In genomic region chr8:111912860-111913432, GRCm38 (mm10) we compare ENCODE assay signal across 8 mouse cellular contexts. TPM values are rescaled to one million over a fixed set of nuclear protein-coding genes. Genes with fewer than 3 reads are reported as not detected.
DNase-seq lines count a peak whose midpoint lies in the region; ATAC-seq and TF ChIP-seq lines count a peak whose summit lies in the region.

No protein-coding gene starts in this region.

- no peak for TF ChIP-seq CTCF in E14TG2a.4 (conservative IDR thresholded peaks at IDR 0.05; ENCODE audit: low read length)

- H3K9ac ChIP-seq in heart, embryonic 16.5 days (ENCODE audit: low read length): 0 out of 2 replicates have a peak overlapping the region, but pooled peaks have one; percentile 6
- H3K9ac ChIP-seq in intestine, embryonic 14.5 days (ENCODE audit: low read length): no peak overlapping the region
- no peak overlapping the region for H3K9ac ChIP-seq in stomach, embryonic 16.5 days (ENCODE audit: low read length)

- no peak overlapping the region for H3K4me2 ChIP-seq in heart, embryonic 16.5 days (ENCODE audit: low read depth, low read length)
- H3K4me2 ChIP-seq in intestine, embryonic 14.5 days (ENCODE audit: low read length): no peak overlapping the region
- H3K4me2 ChIP-seq in stomach, embryonic 16.5 days (ENCODE audit: low read depth, low read length): no peak overlapping the region

- no peak overlapping the region for H3K27ac ChIP-seq in heart, embryonic 16.5 days (ENCODE audit: low read length)
- H3K27ac ChIP-seq in intestine, embryonic 14.5 days (ENCODE audit: low read depth): no peak overlapping the region
- H3K27ac ChIP-seq in stomach, embryonic 16.5 days (ENCODE audit: low read length): no peak overlapping the region

- peaks cover 34% of the 10 kb centered on the region for H3K27me3 ChIP-seq in heart, embryonic 16.5 days (ENCODE audit: control insufficient read depth, insufficient read depth, low read length)
- H3K27me3 ChIP-seq in E14TG2a.4 (ENCODE audit: insufficient read depth, low read length): peaks cover 20% of the 10 kb centered on the region
- peaks cover 20% of the 10 kb centered on the region for H3K27me3 ChIP-seq in intestine, embryonic 14.5 days (replicated peaks; ENCODE audit: control insufficient read depth, insufficient read depth, low read length)
- H3K27me3 ChIP-seq in stomach, embryonic 16.5 days (ENCODE audit: control insufficient read depth, insufficient read depth, low read length): peaks cover 9% of the 10 kb centered on the region

- no peaks in the 10 kb centered on the region; the same call in 1 of the 2 replicates for H3K4me1 ChIP-seq in heart, embryonic 16.5 days (ENCODE audit: control insufficient read depth, insufficient read depth, low read length)
- peaks cover 62% of the 10 kb centered on the region for H3K4me1 ChIP-seq in E14TG2a.4 (replicated peaks; ENCODE audit: low read depth, low read length)
- H3K4me1 ChIP-seq in intestine, embryonic 14.5 days (replicated peaks; ENCODE audit: control insufficient read depth, insufficient read depth, low read length): 0 out of 2 replicates have a peak, but pooled peaks cover 4% of the 10 kb centered on the region
- H3K4me1 ChIP-seq in stomach, embryonic 16.5 days (ENCODE audit: control insufficient read depth, insufficient read depth, low read length): 0 out of 2 replicates have a peak, but pooled peaks cover 9% of the 10 kb centered on the region

- no peak for ATAC-seq in heart, embryonic 16.5 days (replicated peaks; ENCODE audit: extremely low read depth, insufficient read depth, low FRiP score)
- peak; percentile 66 for ATAC-seq in intestine, embryonic 14.5 days (replicated peaks; ENCODE audit: low FRiP score, low TSS enrichment, low read depth)
- ATAC-seq in stomach, embryonic 16.5 days (ENCODE audit: insufficient read depth, low FRiP score): peak; percentile 65; the same call in 1 of the 2 replicates

- H3K4me3 ChIP-seq in heart, embryonic 16.5 days (ENCODE audit: low read length): no peak overlapping the region
- peak overlapping the region; percentile 69 for H3K4me3 ChIP-seq in E14TG2a.4 (replicated peaks; ENCODE audit: low read length)
- H3K4me3 ChIP-seq in intestine, embryonic 14.5 days (ENCODE audit: low read depth, low read length): no peak overlapping the region
- H3K4me3 ChIP-seq in stomach, embryonic 16.5 days (replicated peaks; ENCODE audit: low read length): no peak overlapping the region

- H3K36me3 ChIP-seq in heart, embryonic 16.5 days (ENCODE audit: control insufficient read depth, insufficient read depth): no peaks in the 10 kb centered on the region
- peaks cover 52% of the 10 kb centered on the region for H3K36me3 ChIP-seq in E14TG2a.4 (ENCODE audit: insufficient read depth, low read length)
- H3K36me3 ChIP-seq in intestine, embryonic 14.5 days (ENCODE audit: control insufficient read depth, insufficient read depth, low read length): no peaks in the 10 kb centered on the region
- no peaks in the 10 kb centered on the region for H3K36me3 ChIP-seq in stomach, embryonic 16.5 days (ENCODE audit: control insufficient read depth, insufficient read depth, low read length)

- no peak for DNase-seq in heart, postnatal 36 days
- peak; percentile 55 for DNase-seq in embryo, embryonic 11 days
- no peak for DNase-seq in intestine, embryonic 14.5 days (ENCODE audit: low spot score)
- DNase-seq in yolk sac, embryonic 10.5 days (ENCODE audit: low spot score): no peak
- no peak for DNase-seq in cerebellum, adult 8-10 months

- H3K9me3 ChIP-seq in heart, embryonic 16.5 days (replicated peaks; ENCODE audit: control insufficient read depth, low read length): no peaks in the 10 kb centered on the region
- H3K9me3 ChIP-seq in E14TG2a.4 (ENCODE audit: low read length): no peaks in the 10 kb centered on the region
- no peaks in the 10 kb centered on the region for H3K9me3 ChIP-seq in intestine, embryonic 14.5 days (ENCODE audit: control insufficient read depth, low read length)
- H3K9me3 ChIP-seq in stomach, embryonic 16.5 days (replicated peaks; ENCODE audit: control insufficient read depth, low read length): no peaks in the 10 kb centered on the region

- WGBS in heart, embryonic 16.5 days: 35% methylated on average over 12 of the region's 12 CpGs
- 67% methylated on average over 12 of the region's 12 CpGs for WGBS in intestine, embryonic 14.5 days
- 56% methylated on average over 12 of the region's 12 CpGs for WGBS in stomach, embryonic 16.5 days

- intact Hi-C loops in heart, postnatal 36 days (cut with DNase I): no loop called here

RNA-seq across cellular contexts. Expression of gene Chst5, which starts 2.7 kb away (rescaled TPM):
- polyA plus RNA-seq in heart, embryonic 16.5 days (2015; fragmentation: Nextera tagmentation; extraction: Ambion mirVana): 0.41 and 1.4 TPM in 2 replicates
- total RNA-seq in heart, postnatal 36 days (2021): not detected
- polyA plus RNA-seq in intestine, embryonic 14.5 days (2014; fragmentation: Nextera tagmentation; extraction: Ambion mirVana): 2.1 and 2.6 TPM in 2 replicates
- 1.3 and 1.6 TPM in 2 replicates for polyA plus RNA-seq in stomach, embryonic 16.5 days (2015; fragmentation: Nextera tagmentation; extraction: Ambion mirVana)

RNA-seq across cellular contexts. Expression of gene Tmem231, which starts 20.7 kb away (rescaled TPM):
- polyA plus RNA-seq in heart, embryonic 16.5 days (2015; fragmentation: Nextera tagmentation; extraction: Ambion mirVana): 4.4 and 4.7 TPM in 2 replicates
- 1 to 10 TPM; 1.3 to 2.6 TPM for total RNA-seq in heart, postnatal 36 days (2021)
- polyA plus RNA-seq in intestine, embryonic 14.5 days (2014; fragmentation: Nextera tagmentation; extraction: Ambion mirVana): 12.8 and 13.8 TPM in 2 replicates
- polyA plus RNA-seq in stomach, embryonic 16.5 days (2015; fragmentation: Nextera tagmentation; extraction: Ambion mirVana): 12.9 and 13.0 TPM in 2 replicates

RNA-seq across cellular contexts. Expression of gene Gabarapl2, which starts 27.6 kb away (rescaled TPM):
- 198 and 211 TPM in 2 replicates for polyA plus RNA-seq in heart, embryonic 16.5 days (2015; fragmentation: Nextera tagmentation; extraction: Ambion mirVana)
- total RNA-seq in heart, postnatal 36 days (2021): 100 to 1,000 TPM; 128 to 138 TPM
- polyA plus RNA-seq in intestine, embryonic 14.5 days (2014; fragmentation: Nextera tagmentation; extraction: Ambion mirVana): 182 and 191 TPM in 2 replicates
- 186 and 199 TPM in 2 replicates for polyA plus RNA-seq in stomach, embryonic 16.5 days (2015; fragmentation: Nextera tagmentation; extraction: Ambion mirVana)

RNA-seq across cellular contexts. Expression of gene Tmem170, which starts 36.4 kb away (rescaled TPM):
- 3.4 and 3.8 TPM in 2 replicates for polyA plus RNA-seq in heart, embryonic 16.5 days (2015; fragmentation: Nextera tagmentation; extraction: Ambion mirVana)
- total RNA-seq in heart, postnatal 36 days (2021): 1 to 10 TPM; 3.0 to 3.2 TPM
- 9.0 and 9.4 TPM in 2 replicates for polyA plus RNA-seq in intestine, embryonic 14.5 days (2014; fragmentation: Nextera tagmentation; extraction: Ambion mirVana)
- 9.5 and 10.6 TPM in 2 replicates for polyA plus RNA-seq in stomach, embryonic 16.5 days (2015; fragmentation: Nextera tagmentation; extraction: Ambion mirVana)

RNA-seq across cellular contexts. Expression of gene Cfdp1, which starts 58.9 kb away (rescaled TPM):
- polyA plus RNA-seq in heart, embryonic 16.5 days (2015; fragmentation: Nextera tagmentation; extraction: Ambion mirVana): 114 and 123 TPM in 2 replicates
- 10 to 100 TPM; 33.4 to 35.2 TPM for total RNA-seq in heart, postnatal 36 days (2021)
- 166 and 198 TPM in 2 replicates for polyA plus RNA-seq in intestine, embryonic 14.5 days (2014; fragmentation: Nextera tagmentation; extraction: Ambion mirVana)
- polyA plus RNA-seq in stomach, embryonic 16.5 days (2015; fragmentation: Nextera tagmentation; extraction: Ambion mirVana): 179 and 197 TPM in 2 replicates
